Mouse (Mus musculus): ENCODE results near the gene Tnk2.

- no peak for TF ChIP-seq CTCF (IDR thresholded peaks at IDR 0.05; ENCODE audit: low read depth, low read length)
- TF ChIP-seq POLR2A (IDR thresholded peaks at IDR 0.05; ENCODE audit: borderline replicate concordance, low read depth, low read length) = no peak
Measured at GRCm38 (mm10) chr16:32685998-32686397, 42.3 kb downstream of the Tnk2 start.
